Mouse (Mus musculus): Measurements from ENCODE around the gene Gm20605.
"Not testable (repeated sequence)": the region's sequence is repeated elsewhere in the genome, so short reads cannot be mapped to it uniquely, and the experiment has no call there.

- TF ChIP-seq CTCF (IDR thresholded peaks at IDR 0.05; ENCODE audit: low read depth): 0 out of 2 replicates have a peak, but pooled peaks have one; percentile 8
- TF ChIP-seq EP300 (IDR thresholded peaks at IDR 0.05; ENCODE audit: low read depth): not testable (repeated sequence)
Measured at GRCm38 (mm10) chr5:137614921-137615320, 14.1 kb upstream of the Gm20605 start.

Data from liver, postnatal 0 days (tissue).